Mouse (Mus musculus) liver, postnatal 0 days (tissue): ENCODE data around the gene Olfr288. TPM values are rescaled to one million over a fixed set of nuclear protein-coding genes. Genes with fewer than 3 reads are reported as not detected.
A peak's percentile ranks its signal among the peaks of the same experiment; 100 is the strongest.

ENCODE experiments used
- ATAC-seq: fragments of 200-750 bp; cut with Nextera tagmentation; 2 replicates; pipeline ENCODE4 v1.8.0; 2017; ENCODE audit warnings: mild to moderate bottlenecking, moderate library complexity
- DNase-seq: peaks from one replicate; pipeline ENCODE4 v3.0.0-alpha.2; 2016
- H3K27ac ChIP-seq: fragments of 300-500 bp; sonication (generic); 2 replicates; pipeline ENCODE4 v1.5.1; 2014; ENCODE audit warnings: antibody characterized with exemption, moderate library complexity, mild to moderate bottlenecking, low read depth
- H3K27me3 ChIP-seq: fragments of 300-500 bp; sonication (generic); 2 replicates; pipeline ENCODE4 v1.6.1; 2014; ENCODE audit warnings: low read length, control low read depth, mixed read lengths; ENCODE audit not compliant: insufficient read depth
- H3K36me3 ChIP-seq: fragments of 300-500 bp; sonication (generic); replicated peaks from 2 replicates; pipeline ENCODE4 v1.6.1; 2014; ENCODE audit warnings: mild to moderate bottlenecking, control low read depth, low read length, moderate library complexity, mixed read lengths; ENCODE audit not compliant: insufficient read depth
- H3K4me1 ChIP-seq: fragments of 300-500 bp; sonication (generic); 2 replicates; pipeline ENCODE4 v1.6.1; 2014; ENCODE audit warnings: antibody characterized with exemption, mild to moderate bottlenecking, control low read depth; ENCODE audit not compliant: insufficient read depth
- H3K4me2 ChIP-seq: fragments of 300-500 bp; sonication (generic); 2 replicates; pipeline ENCODE4 v1.6.1; 2014; ENCODE audit warnings: low read depth, mild to moderate bottlenecking, low read length, moderate library complexity, mixed read lengths
- H3K4me3 ChIP-seq: fragments of 300-500 bp; sonication (generic); 2 replicates; pipeline ENCODE4 v1.5.1; 2014; ENCODE audit warnings: low read depth, low read length
- H3K9ac ChIP-seq: fragments of 300-500 bp; sonication (generic); replicated peaks from 2 replicates; pipeline ENCODE4 v1.6.1; 2014; ENCODE audit warnings: mild to moderate bottlenecking, moderate library complexity
- H3K9me3 ChIP-seq: fragments of 300-500 bp; sonication (generic); 2 replicates; pipeline ENCODE4 v1.6.1; 2016; ENCODE audit warnings: mild to moderate bottlenecking, control low read depth, low read length, mixed read lengths
- CTCF ChIP-seq: sonication (generic); IDR thresholded peaks from 2 replicates; pipeline ENCODE4 v1.5.1; 2016; ENCODE audit warnings: antibody characterized with exemption, low read depth
- EP300 ChIP-seq: IDR thresholded peaks from 2 replicates; pipeline ENCODE4 v1.6.1; 2016; ENCODE audit warnings: antibody characterized with exemption, low read depth, mild to moderate bottlenecking
- WGBS: fragments of 180-500 bp; shearing (Covaris S2); extraction: QIAGEN DNeasy Blood & Tissue Kit; methylation state at CpG from one replicate; pipeline ENCODE4 v1.1.7; 2014; ENCODE audit not compliant: insufficient replicate concordance; 5-methylcytosine and 5-hydroxymethylcytosine counted together
- polyA plus RNA-seq: library from polyadenylated mRNA; unstranded; fragments of >200 nt; fragmentation: Nextera tagmentation; extraction: Ambion mirVana; gene quantifications from 2 replicates; pipeline ENCODE4 v1.2.1, GENCODE M21; 2015

The Olfr288 gene
- polyA plus RNA-seq, 1 experiment from 2014 or later: not detected

GRCm38 (mm10) chr15:98167645-98168621 lies 27.4 kb downstream of the Olfr288 start:
- Histone ChIP-seq H3K4me3 (no peak overlapping the region), H3K4me2 (no peak overlapping the region), H3K27me3 (peaks cover 66% of the 10 kb centered on the region), H3K9ac (no peak overlapping the region), H3K27ac (no peak overlapping the region), H3K4me1 (no peaks in the 10 kb centered on the region), H3K36me3 (no peaks in the 10 kb centered on the region), H3K9me3 (no peaks in the 10 kb centered on the region)
- 4% methylated on average over 68 of the region's 69 CpGs for WGBS
- DNase-seq (peak; percentile 48), ATAC-seq (no peak)
- TF ChIP-seq CTCF (no peak), EP300 (no peak)

- no peak within 1 kb of the TSS for H3K27ac ChIP-seq
- no peak within 1 kb of the TSS for H3K4me2 ChIP-seq
- no peak within 1 kb of the TSS for H3K4me3 ChIP-seq
- no peak for ATAC-seq
- H3K4me1 ChIP-seq: no peaks in the 10 kb centered on the region
- H3K9me3 ChIP-seq: no peaks in the 10 kb centered on the region
- DNase-seq: no peak
- peaks cover 62% of the 10 kb centered on the region for H3K27me3 ChIP-seq
- no peak within 1 kb of the TSS for H3K9ac ChIP-seq
- TF ChIP-seq EP300 (no peak), CTCF (no peak)
- no peaks in the 10 kb centered on the region for H3K36me3 ChIP-seq
- WGBS: 15% methylated on average over 16 of the region's 18 CpGs
Measured at GRCm38 (mm10) chr15:98166963-98167644, 28.2 kb downstream of the Olfr288 start, which contains the start of gene Ccdc184. Ccdc184 (plus strand) TSS chr15:98167158.

- no peak within 1 kb of the TSS for H3K4me2 ChIP-seq
- DNase-seq (no peak), ATAC-seq (no peak)
- no peak for TF ChIP-seq EP300
- TF ChIP-seq CTCF: no peak
- H3K4me3 ChIP-seq: no peak within 1 kb of the TSS
- H3K4me1 ChIP-seq: no peaks in the 10 kb centered on the region
- WGBS: 67% methylated on average over 5 of the region's 5 CpGs
- no peaks in the 10 kb centered on the region for H3K9me3 ChIP-seq
- no peak within 1 kb of the TSS for H3K9ac ChIP-seq
- no peaks in the 10 kb centered on the region for H3K36me3 ChIP-seq
- peaks cover 52% of the 10 kb centered on the region for H3K27me3 ChIP-seq
- H3K27ac ChIP-seq: no peak within 1 kb of the TSS
Measured at GRCm38 (mm10) chr15:98165525-98165924, 29.8 kb downstream of the Olfr288 start, which contains the start of gene Asb8. Asb8 (minus strand) TSS chr15:98165625.

GRCm38 (mm10) chr15:98162561-98162960 lies 32.8 kb downstream of the Olfr288 start:
- Histone ChIP-seq H3K27me3 (peaks cover 23% of the 10 kb centered on the region), H3K4me1 (no peaks in the 10 kb centered on the region), H3K9me3 (no peaks in the 10 kb centered on the region), H3K27ac (no peak overlapping the region), H3K4me3 (no peak overlapping the region), H3K9ac (no peak overlapping the region), H3K4me2 (no peak overlapping the region), H3K36me3 (no peaks in the 10 kb centered on the region)
- WGBS: 50% methylated on average over 4 of the region's 4 CpGs
- no peak for TF ChIP-seq EP300
- TF ChIP-seq CTCF: no peak
- ATAC-seq (no peak), DNase-seq (no peak)

DNA sequence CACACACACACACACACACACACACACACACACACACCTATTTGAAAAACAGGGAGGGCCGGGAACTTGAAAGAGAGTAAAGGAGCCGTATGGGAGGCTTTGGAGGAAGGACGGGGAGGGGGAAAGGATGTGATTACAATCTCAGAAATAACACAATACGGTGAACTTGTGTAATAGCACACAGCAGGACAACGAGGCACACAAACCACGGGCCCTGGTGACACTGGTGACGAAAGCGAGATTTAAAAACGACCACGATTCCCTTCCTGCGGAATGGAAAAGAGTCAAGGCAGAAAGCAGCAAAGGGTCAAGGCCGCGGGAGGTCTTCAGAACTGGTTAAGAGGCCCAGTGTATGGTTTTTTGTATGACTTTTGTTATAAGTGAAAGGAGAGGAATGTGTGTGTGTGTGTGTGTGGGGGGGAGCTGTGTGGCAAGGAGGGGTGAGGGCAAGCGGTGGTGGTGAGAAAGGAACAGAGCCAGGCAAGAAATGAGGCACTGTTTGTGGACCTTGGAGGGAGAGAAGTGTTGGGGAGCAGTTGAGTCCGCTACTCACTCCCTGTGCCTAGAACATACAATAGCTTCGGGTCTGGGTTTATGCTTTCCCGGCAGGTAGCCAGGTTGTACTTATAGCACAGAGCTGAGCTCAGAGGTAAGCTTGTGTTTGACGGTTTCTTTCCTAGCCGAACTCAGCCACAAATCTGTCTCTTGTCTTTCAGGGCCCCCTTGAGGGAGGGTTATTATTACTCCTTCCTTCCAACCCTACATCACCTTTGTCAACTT lies 34.1 kb downstream of the Olfr288 start:
- no peak overlapping the region for H3K4me2 ChIP-seq
- H3K27ac ChIP-seq: no peak overlapping the region
- TF ChIP-seq EP300: no peak
- no peaks in the 10 kb centered on the region for H3K9me3 ChIP-seq
- H3K27me3 ChIP-seq: peaks cover 10% of the 10 kb centered on the region
- H3K4me1 ChIP-seq: no peaks in the 10 kb centered on the region
- no peak overlapping the region for H3K9ac ChIP-seq
- no peak for DNase-seq
- no peak overlapping the region for H3K4me3 ChIP-seq
- ATAC-seq: no peak
- no peaks in the 10 kb centered on the region for H3K36me3 ChIP-seq
- 51% methylated on average over 19 of the region's 19 CpGs for WGBS
